In genomic region chr10:79933145-79933679, GRCm38 (mm10) we compare ENCODE assay signal across 10 mouse cellular contexts. TPM values are rescaled to one million over a fixed set of nuclear protein-coding genes. Genes with fewer than 3 reads are reported as not detected.
DNase-seq lines count a peak whose midpoint lies in the region; ATAC-seq and TF ChIP-seq lines count a peak whose summit lies in the region.
"Had no signal": no experiment of that assay in that cellular context is flagged by ENCODE, and none has a peak within 500 bp of the region (broad histone marks: within the 10 kb centered on the region; RNA-seq: fewer than 3 reads in every experiment).

No protein-coding gene starts in this region.

- peak overlapping the region; percentile 4; the same call in 1 of the 2 replicates for H3K4me2 ChIP-seq in forebrain, embryonic 12.5 days
- H3K4me2 ChIP-seq in forebrain, embryonic 11.5 days (ENCODE audit: low read depth, low read length, severe bottlenecking), result no peak overlapping the region
- H3K4me2 ChIP-seq in midbrain, postnatal 0 days (ENCODE audit: low read depth, low read length, poor library complexity, severe bottlenecking), result no peak overlapping the region
- peak overlapping the region; percentile 19 for H3K4me2 ChIP-seq in limb, embryonic 11.5 days (ENCODE audit: low read depth, severe bottlenecking)
- H3K4me2 ChIP-seq in stomach, embryonic 14.5 days (replicated peaks; ENCODE audit: low read depth, low read length), result no peak overlapping the region

- no peak for DNase-seq in forebrain, embryonic 11.5 days (ENCODE audit: low spot score)
- no peak for DNase-seq in midbrain, embryonic 10.5 days (ENCODE audit: low spot score)
- DNase-seq in midbrain, postnatal 0 days (ENCODE audit: low spot score), result no peak
- DNase-seq in limb, embryonic 11.5 days (ENCODE audit: low spot score), result no peak
- DNase-seq in adrenal gland, adult (ENCODE audit: inconsistent age in 2 of 2, low spot score in 1 of 2), result no peak
- no peak for DNase-seq in thymus, postnatal 25 days

- H3K4me3 ChIP-seq in forebrain, embryonic 12.5 days (replicated peaks), result no peak overlapping the region
- no peak overlapping the region for H3K4me3 ChIP-seq in forebrain, embryonic 11.5 days (ENCODE audit: low read depth, low read length)
- peak overlapping the region; percentile 25 for H3K4me3 ChIP-seq in midbrain, embryonic 10.5 days
- H3K4me3 ChIP-seq in midbrain, postnatal 0 days (ENCODE audit: low read depth, low read length), result no peak overlapping the region
- peak overlapping the region; percentile 14 for H3K4me3 ChIP-seq in limb, embryonic 11.5 days (ENCODE audit: low read depth, low read length)
- no peak overlapping the region for H3K4me3 ChIP-seq in stomach, embryonic 14.5 days (ENCODE audit: low read depth, low read length)

- H3K9me3 ChIP-seq in forebrain, embryonic 12.5 days, result no peaks in the 10 kb centered on the region
- H3K9me3 ChIP-seq in forebrain, embryonic 11.5 days (ENCODE audit: control insufficient read depth, low read length), result no peaks in the 10 kb centered on the region
- no peaks in the 10 kb centered on the region for H3K9me3 ChIP-seq in midbrain, embryonic 10.5 days (replicated peaks)
- H3K9me3 ChIP-seq in midbrain, postnatal 0 days (ENCODE audit: low read length), result no peaks in the 10 kb centered on the region
- H3K9me3 ChIP-seq in limb, embryonic 11.5 days (ENCODE audit: control insufficient read depth, low read length), result no peaks in the 10 kb centered on the region
- H3K9me3 ChIP-seq in stomach, embryonic 14.5 days (ENCODE audit: control insufficient read depth, low read depth, low read length), result no peaks in the 10 kb centered on the region

- 76% methylated on average over 9 of the region's 9 CpGs for WGBS in forebrain, embryonic 12.5 days
- 74% methylated on average over 9 of the region's 9 CpGs for WGBS in forebrain, embryonic 11.5 days
- WGBS in midbrain, embryonic 10.5 days, result 68% methylated on average over 9 of the region's 9 CpGs
- WGBS in midbrain, postnatal 0 days, result 64% methylated on average over 9 of the region's 9 CpGs
- 39% methylated on average over 9 of the region's 9 CpGs for WGBS in limb, embryonic 11.5 days
- 60% methylated on average over 9 of the region's 9 CpGs for WGBS in stomach, embryonic 14.5 days

- no peaks in the 10 kb centered on the region for H3K27me3 ChIP-seq in forebrain, embryonic 12.5 days
- H3K27me3 ChIP-seq in forebrain, embryonic 11.5 days (ENCODE audit: control insufficient read depth, insufficient read depth, low read length), result no peaks in the 10 kb centered on the region
- H3K27me3 ChIP-seq in midbrain, embryonic 10.5 days (ENCODE audit: low read depth, poor library complexity, severe bottlenecking), result peaks cover 20% of the 10 kb centered on the region
- H3K27me3 ChIP-seq in midbrain, postnatal 0 days (ENCODE audit: insufficient read depth, low read length), result no peaks in the 10 kb centered on the region
- H3K27me3 ChIP-seq in limb, embryonic 11.5 days (ENCODE audit: control insufficient read depth, insufficient read depth, low read length), result no peaks in the 10 kb centered on the region
- no peaks in the 10 kb centered on the region for H3K27me3 ChIP-seq in stomach, embryonic 14.5 days (ENCODE audit: control insufficient read depth, insufficient read depth, low read length)

- no peak for ATAC-seq in forebrain, embryonic 12.5 days (ENCODE audit: low FRiP score)
- ATAC-seq in forebrain, embryonic 11.5 days (replicated peaks; ENCODE audit: low FRiP score), result no peak
- ATAC-seq in midbrain, postnatal 0 days (ENCODE audit: low FRiP score), result no peak
- no peak for ATAC-seq in limb, embryonic 11.5 days (ENCODE audit: insufficient number of reproducible peaks, low FRiP score, low TSS enrichment, low read depth)
- ATAC-seq in stomach, embryonic 14.5 days (ENCODE audit: insufficient number of reproducible peaks, insufficient read depth, low FRiP score, low read depth), result no peak

- TF ChIP-seq CTCF in midbrain, postnatal 0 days (IDR thresholded peaks at IDR 0.05), result no peak

- no peak overlapping the region for H3K9ac ChIP-seq in forebrain, embryonic 12.5 days
- H3K9ac ChIP-seq in forebrain, embryonic 11.5 days (ENCODE audit: low read length), result no peak overlapping the region
- no peak overlapping the region for H3K9ac ChIP-seq in midbrain, postnatal 0 days (replicated peaks; ENCODE audit: low read length, poor library complexity, severe bottlenecking)
- H3K9ac ChIP-seq in limb, embryonic 11.5 days (ENCODE audit: low read length), result no peak overlapping the region; the same call in 1 of the 2 replicates
- no peak overlapping the region for H3K9ac ChIP-seq in stomach, embryonic 14.5 days (replicated peaks; ENCODE audit: low read depth, low read length)

- H3K27ac ChIP-seq in forebrain, embryonic 12.5 days, result no peak overlapping the region
- H3K27ac ChIP-seq in forebrain, embryonic 11.5 days (ENCODE audit: low read depth, low read length), result no peak overlapping the region
- peak overlapping the region; percentile 71 for H3K27ac ChIP-seq in midbrain, embryonic 10.5 days (replicated peaks)
- H3K27ac ChIP-seq in midbrain, postnatal 0 days (ENCODE audit: low read depth, low read length), result no peak overlapping the region
- H3K27ac ChIP-seq in limb, embryonic 11.5 days (replicated peaks; ENCODE audit: low read depth, low read length), result peak overlapping the region; percentile 64
- peak overlapping the region; percentile 55; the same call in 1 of the 2 replicates for H3K27ac ChIP-seq in stomach, embryonic 14.5 days (ENCODE audit: low read length)

- H3K4me1 ChIP-seq in forebrain, embryonic 12.5 days, result peaks cover 58% of the 10 kb centered on the region
- peaks cover 9% of the 10 kb centered on the region for H3K4me1 ChIP-seq in forebrain, embryonic 11.5 days (replicated peaks; ENCODE audit: control insufficient read depth, insufficient read depth, low read length)
- peaks cover 83% of the 10 kb centered on the region for H3K4me1 ChIP-seq in midbrain, embryonic 10.5 days
- no peaks in the 10 kb centered on the region; the same call in 1 of the 2 replicates for H3K4me1 ChIP-seq in midbrain, postnatal 0 days (ENCODE audit: insufficient read depth, low read length)
- peaks cover 49% of the 10 kb centered on the region for H3K4me1 ChIP-seq in limb, embryonic 11.5 days (ENCODE audit: control insufficient read depth, insufficient read depth, low read length)
- peaks cover 58% of the 10 kb centered on the region for H3K4me1 ChIP-seq in stomach, embryonic 14.5 days (ENCODE audit: control insufficient read depth, insufficient read depth, low read length)

- peaks cover 40% of the 10 kb centered on the region for H3K36me3 ChIP-seq in forebrain, embryonic 12.5 days (replicated peaks)
- no peaks in the 10 kb centered on the region for H3K36me3 ChIP-seq in forebrain, embryonic 11.5 days (ENCODE audit: control insufficient read depth, insufficient read depth, low read length)
- H3K36me3 ChIP-seq in midbrain, embryonic 10.5 days, result peaks cover 78% of the 10 kb centered on the region
- peaks cover 17% of the 10 kb centered on the region; the same call in 1 of the 2 replicates for H3K36me3 ChIP-seq in midbrain, postnatal 0 days (ENCODE audit: insufficient read depth, low read length)
- H3K36me3 ChIP-seq in limb, embryonic 11.5 days (ENCODE audit: control insufficient read depth, insufficient read depth, low read length), result peaks cover 18% of the 10 kb centered on the region
- peaks cover 31% of the 10 kb centered on the region for H3K36me3 ChIP-seq in stomach, embryonic 14.5 days (ENCODE audit: control insufficient read depth, insufficient read depth, low read length)

RNA-seq across cellular contexts. Expression of gene Arid3a, which starts 6.4 kb away (rescaled TPM):
- 4.5 and 4.7 TPM in 2 replicates for polyA plus RNA-seq in forebrain, embryonic 12.5 days (2016; fragmentation: Nextera tagmentation; extraction: Ambion mirVana)
- polyA plus RNA-seq in forebrain, embryonic 11.5 days (2014; fragmentation: Nextera tagmentation; extraction: Ambion mirVana), result 5.4 and 6.6 TPM in 2 replicates
- polyA plus RNA-seq in midbrain, embryonic 10.5 days (2016; fragmentation: Nextera tagmentation; extraction: Ambion mirVana), result 12.5 and 13.4 TPM in 2 replicates
- total RNA-seq in midbrain, postnatal 0 days (2014; rRNA removed), result 9.0 and 9.5 TPM in 2 replicates
- polyA plus RNA-seq in midbrain, postnatal 0 days (2015; fragmentation: Nextera tagmentation; extraction: Ambion mirVana), result 3.1 and 3.3 TPM in 2 replicates
- polyA plus RNA-seq in limb, embryonic 11.5 days (2014; fragmentation: Nextera tagmentation; extraction: Ambion mirVana), result 11.8 and 12.9 TPM in 2 replicates
- 12.7 and 14.0 TPM in 2 replicates for polyA plus RNA-seq in stomach, embryonic 14.5 days (2014; fragmentation: Nextera tagmentation; extraction: Ambion mirVana)

RNA-seq across cellular contexts. Expression of gene R3hdm4, which starts 12.2 kb away (rescaled TPM):
- 162 and 173 TPM in 2 replicates for polyA plus RNA-seq in forebrain, embryonic 12.5 days (2016; fragmentation: Nextera tagmentation; extraction: Ambion mirVana)
- 135 and 145 TPM in 2 replicates for polyA plus RNA-seq in forebrain, embryonic 11.5 days (2014; fragmentation: Nextera tagmentation; extraction: Ambion mirVana)
- 126 and 154 TPM in 2 replicates for polyA plus RNA-seq in midbrain, embryonic 10.5 days (2016; fragmentation: Nextera tagmentation; extraction: Ambion mirVana)
- total RNA-seq in midbrain, postnatal 0 days (2014; rRNA removed), result 108 and 118 TPM in 2 replicates
- 301 and 323 TPM in 2 replicates for polyA plus RNA-seq in midbrain, postnatal 0 days (2015; fragmentation: Nextera tagmentation; extraction: Ambion mirVana)
- polyA plus RNA-seq in limb, embryonic 11.5 days (2014; fragmentation: Nextera tagmentation; extraction: Ambion mirVana), result 133 and 138 TPM in 2 replicates
- 143 and 151 TPM in 2 replicates for polyA plus RNA-seq in stomach, embryonic 14.5 days (2014; fragmentation: Nextera tagmentation; extraction: Ambion mirVana)

RNA-seq across cellular contexts. Expression of gene Kiss1r, which starts 16.4 kb away (rescaled TPM):
- polyA plus RNA-seq in forebrain, embryonic 12.5 days (2016; fragmentation: Nextera tagmentation; extraction: Ambion mirVana), result 0.96 and 1.1 TPM in 2 replicates
- 0.55 and 1.0 TPM in 2 replicates for polyA plus RNA-seq in forebrain, embryonic 11.5 days (2014; fragmentation: Nextera tagmentation; extraction: Ambion mirVana)
- polyA plus RNA-seq in midbrain, embryonic 10.5 days (2016; fragmentation: Nextera tagmentation; extraction: Ambion mirVana), result 1.0 and 1.2 TPM in 2 replicates
- total RNA-seq in midbrain, postnatal 0 days (2014; rRNA removed), result 6.1 and 9.6 TPM in 2 replicates
- polyA plus RNA-seq in midbrain, postnatal 0 days (2015; fragmentation: Nextera tagmentation; extraction: Ambion mirVana), result 4.4 and 5.5 TPM in 2 replicates
- 0.21 and 0.34 TPM in 2 replicates for polyA plus RNA-seq in limb, embryonic 11.5 days (2014; fragmentation: Nextera tagmentation; extraction: Ambion mirVana)
- 0.81 and 1.0 TPM in 2 replicates for polyA plus RNA-seq in stomach, embryonic 14.5 days (2014; fragmentation: Nextera tagmentation; extraction: Ambion mirVana)

RNA-seq across cellular contexts. Expression of gene Gm26602, which starts 22.6 kb away (rescaled TPM):
- 35.1 and 53.2 TPM in 2 replicates for polyA plus RNA-seq in forebrain, embryonic 12.5 days (2016; fragmentation: Nextera tagmentation; extraction: Ambion mirVana)
- 3.3 and 14.8 TPM in 2 replicates for polyA plus RNA-seq in forebrain, embryonic 11.5 days (2014; fragmentation: Nextera tagmentation; extraction: Ambion mirVana)
- 2.0 and 5.5 TPM in 2 replicates for polyA plus RNA-seq in midbrain, embryonic 10.5 days (2016; fragmentation: Nextera tagmentation; extraction: Ambion mirVana)
- not detected in 2 replicates for total RNA-seq in midbrain, postnatal 0 days (2014; rRNA removed)
- 7.4 and 17.3 TPM in 2 replicates for polyA plus RNA-seq in midbrain, postnatal 0 days (2015; fragmentation: Nextera tagmentation; extraction: Ambion mirVana)
- polyA plus RNA-seq in limb, embryonic 11.5 days (2014; fragmentation: Nextera tagmentation; extraction: Ambion mirVana), result 6.7 TPM in 1 of 2 replicates, not detected in the other
- polyA plus RNA-seq in stomach, embryonic 14.5 days (2014; fragmentation: Nextera tagmentation; extraction: Ambion mirVana), result 5.3 TPM in 1 of 2 replicates, not detected in the other
- total RNA-seq: heart, postnatal 14 days had no signal
- polyA plus RNA-seq: brain, embryonic 14.5 days had no signal

RNA-seq across cellular contexts. Expression of gene Med16, which starts 24.5 kb away (rescaled TPM):
- 59.9 and 62.3 TPM in 2 replicates for polyA plus RNA-seq in forebrain, embryonic 12.5 days (2016; fragmentation: Nextera tagmentation; extraction: Ambion mirVana)
- 60.4 and 60.6 TPM in 2 replicates for polyA plus RNA-seq in forebrain, embryonic 11.5 days (2014; fragmentation: Nextera tagmentation; extraction: Ambion mirVana)
- 69.8 and 70.8 TPM in 2 replicates for polyA plus RNA-seq in midbrain, embryonic 10.5 days (2016; fragmentation: Nextera tagmentation; extraction: Ambion mirVana)
- total RNA-seq in midbrain, postnatal 0 days (2014; rRNA removed), result 75.9 and 79.6 TPM in 2 replicates
- polyA plus RNA-seq in midbrain, postnatal 0 days (2015; fragmentation: Nextera tagmentation; extraction: Ambion mirVana), result 54.9 and 55.3 TPM in 2 replicates
- 43.1 and 43.8 TPM in 2 replicates for polyA plus RNA-seq in limb, embryonic 11.5 days (2014; fragmentation: Nextera tagmentation; extraction: Ambion mirVana)
- 43.4 and 46.4 TPM in 2 replicates for polyA plus RNA-seq in stomach, embryonic 14.5 days (2014; fragmentation: Nextera tagmentation; extraction: Ambion mirVana)

Comparison
In these comparisons a context has a peak if more than half of its experiments do, and no peak if none do; other contexts are left out.
1. H3K27ac ChIP-seq: peak in midbrain, embryonic 10.5 days (single experiment), limb, embryonic 11.5 days (single experiment) and stomach, embryonic 14.5 days (single experiment); none in forebrain, embryonic 12.5 days (single experiment), forebrain, embryonic 11.5 days (single experiment) and midbrain, postnatal 0 days (single experiment).
2. H3K4me2 ChIP-seq: peak in forebrain, embryonic 12.5 days (single experiment) and limb, embryonic 11.5 days (single experiment); none in forebrain, embryonic 11.5 days (single experiment), midbrain, postnatal 0 days (single experiment) and stomach, embryonic 14.5 days (single experiment).
3. H3K4me3 ChIP-seq: peak in midbrain, embryonic 10.5 days (single experiment) and limb, embryonic 11.5 days (single experiment); none in forebrain, embryonic 12.5 days (single experiment), forebrain, embryonic 11.5 days (single experiment), midbrain, postnatal 0 days (single experiment) and stomach, embryonic 14.5 days (single experiment).